ENCODE assay signal across 8 mouse cellular contexts in genomic region chr14:73141800-73142199, GRCm38 (mm10). TPM values are rescaled to one million over a fixed set of nuclear protein-coding genes. Genes with fewer than 3 reads are reported as not detected.
DNase-seq lines count a peak whose midpoint lies in the region; ATAC-seq lines count a peak whose summit lies in the region.
"Had no signal": no experiment of that assay in that cellular context is flagged by ENCODE, and none has a peak within 500 bp of the region (broad histone marks: within the 10 kb centered on the region; RNA-seq: fewer than 3 reads in every experiment).

No protein-coding gene starts in this region.

- H3K4me1 ChIP-seq in kidney, embryonic 14.5 days (ENCODE audit: control insufficient read depth, insufficient read depth, low read length) = 0 out of 2 replicates have a peak, but pooled peaks cover 5% of the 10 kb centered on the region
- peaks cover 29% of the 10 kb centered on the region for H3K4me1 ChIP-seq in embryonic facial prominence, embryonic 12.5 days
- H3K4me1 ChIP-seq in forebrain, embryonic 16.5 days (replicated peaks; ENCODE audit: control insufficient read depth, insufficient read depth, low read length) = peaks cover 17% of the 10 kb centered on the region
- peaks cover 35% of the 10 kb centered on the region for H3K4me1 ChIP-seq in midbrain, embryonic 10.5 days

- WGBS in kidney, embryonic 14.5 days = 81% methylated on average over 3 of the region's 3 CpGs
- WGBS in embryonic facial prominence, embryonic 12.5 days = 76% methylated on average over 3 of the region's 3 CpGs
- 50% methylated on average over 3 of the region's 3 CpGs for WGBS in forebrain, embryonic 16.5 days
- 40% methylated on average over 3 of the region's 3 CpGs for WGBS in midbrain, embryonic 10.5 days

- H3K36me3 ChIP-seq in kidney, embryonic 14.5 days (ENCODE audit: control insufficient read depth, insufficient read depth, low read length) = no peaks in the 10 kb centered on the region; the same call in 1 of the 2 replicates
- H3K36me3 ChIP-seq in embryonic facial prominence, embryonic 12.5 days = 0 out of 2 replicates have a peak, but pooled peaks cover 4% of the 10 kb centered on the region
- H3K36me3 ChIP-seq in forebrain, embryonic 16.5 days (ENCODE audit: control insufficient read depth, insufficient read depth) = no peaks in the 10 kb centered on the region
- H3K36me3 ChIP-seq in midbrain, embryonic 10.5 days = peaks cover 19% of the 10 kb centered on the region

- H3K4me2 ChIP-seq in kidney, embryonic 14.5 days (replicated peaks; ENCODE audit: low read depth, low read length) = peak overlapping the region; percentile 62
- peak overlapping the region; percentile 87 for H3K4me2 ChIP-seq in embryonic facial prominence, embryonic 12.5 days (replicated peaks)
- peak overlapping the region; percentile 93; the same call in 1 of the 2 replicates for H3K4me2 ChIP-seq in forebrain, embryonic 16.5 days (ENCODE audit: low read length)

- no peaks in the 10 kb centered on the region; the same call in 1 of the 2 replicates for H3K9me3 ChIP-seq in kidney, embryonic 14.5 days (ENCODE audit: control insufficient read depth, low read length)
- no peaks in the 10 kb centered on the region for H3K9me3 ChIP-seq in embryonic facial prominence, embryonic 12.5 days
- no peaks in the 10 kb centered on the region for H3K9me3 ChIP-seq in forebrain, embryonic 16.5 days (ENCODE audit: control insufficient read depth, low read length)
- H3K9me3 ChIP-seq in midbrain, embryonic 10.5 days (replicated peaks) = no peaks in the 10 kb centered on the region
- H3K9me3 ChIP-seq: G1E had no signal

- no peak overlapping the region for H3K4me3 ChIP-seq in kidney, embryonic 14.5 days (ENCODE audit: low read length)
- no peak overlapping the region for H3K4me3 ChIP-seq in embryonic facial prominence, embryonic 12.5 days
- H3K4me3 ChIP-seq in forebrain, embryonic 16.5 days (replicated peaks; ENCODE audit: low read length) = no peak overlapping the region
- no peak overlapping the region for H3K4me3 ChIP-seq in midbrain, embryonic 10.5 days

- DNase-seq in kidney, adult 18-20 months = no peak
- DNase-seq in midbrain, embryonic 10.5 days (ENCODE audit: low spot score) = no peak
- DNase-seq in layer of hippocampus, postnatal 36 days = no peak

- H3K27me3 ChIP-seq in kidney, embryonic 14.5 days (ENCODE audit: control insufficient read depth, insufficient read depth, low read length) = no peaks in the 10 kb centered on the region
- no peaks in the 10 kb centered on the region for H3K27me3 ChIP-seq in embryonic facial prominence, embryonic 12.5 days
- no peaks in the 10 kb centered on the region for H3K27me3 ChIP-seq in forebrain, embryonic 16.5 days (replicated peaks; ENCODE audit: control insufficient read depth, insufficient read depth, low read length)
- H3K27me3 ChIP-seq in midbrain, embryonic 10.5 days (ENCODE audit: low read depth, poor library complexity, severe bottlenecking) = no peaks in the 10 kb centered on the region

- H3K9ac ChIP-seq in kidney, embryonic 14.5 days (ENCODE audit: low read depth, low read length) = peak overlapping the region; percentile 94; the same call in 1 of the 2 replicates
- H3K9ac ChIP-seq in embryonic facial prominence, embryonic 12.5 days = no peak overlapping the region
- no peak overlapping the region for H3K9ac ChIP-seq in forebrain, embryonic 16.5 days (replicated peaks; ENCODE audit: low read depth, low read length)

- peak overlapping the region; percentile 100; the same call in 1 of the 2 replicates for H3K27ac ChIP-seq in kidney, embryonic 14.5 days (ENCODE audit: low read depth, low read length)
- peak overlapping the region; percentile 99 for H3K27ac ChIP-seq in embryonic facial prominence, embryonic 12.5 days
- H3K27ac ChIP-seq in forebrain, embryonic 16.5 days (ENCODE audit: low read length) = no peak overlapping the region
- peak overlapping the region; percentile 98 for H3K27ac ChIP-seq in midbrain, embryonic 10.5 days (replicated peaks)

- no peak for ATAC-seq in kidney, embryonic 14.5 days (ENCODE audit: low FRiP score, low TSS enrichment)
- no peak for ATAC-seq in embryonic facial prominence, embryonic 12.5 days (ENCODE audit: insufficient number of reproducible peaks, insufficient read depth, low FRiP score, low TSS enrichment)
- no peak for ATAC-seq in forebrain, embryonic 16.5 days
- ATAC-seq in megakaryocyte progenitor cell, adult 5-6 weeks (replicated peaks; ENCODE audit: poor library complexity) = no peak

RNA-seq across cellular contexts. Expression of gene Rcbtb2, which starts 19.0 kb away (rescaled TPM):
- 116 and 136 TPM in 2 replicates for polyA plus RNA-seq in kidney, embryonic 14.5 days (2014; fragmentation: Nextera tagmentation; extraction: Ambion mirVana)
- polyA plus RNA-seq in embryonic facial prominence, embryonic 12.5 days (2016; fragmentation: Nextera tagmentation; extraction: Ambion mirVana) = 155 and 160 TPM in 2 replicates
- 79.0 and 101 TPM in 2 replicates for polyA plus RNA-seq in forebrain, embryonic 16.5 days (2015; fragmentation: Nextera tagmentation; extraction: Ambion mirVana)
- 163 and 168 TPM in 2 replicates for polyA plus RNA-seq in midbrain, embryonic 10.5 days (2016; fragmentation: Nextera tagmentation; extraction: Ambion mirVana)
- total RNA-seq in layer of hippocampus, postnatal 36 days (2021) = 10 to 100 TPM; 23.9 to 32.3 TPM
- total RNA-seq in megakaryocyte progenitor cell, adult 5-6 weeks (2015) = 51.8 and 54.3 TPM in 2 replicates
- total RNA-seq in megakaryocyte progenitor cell, adult 5-6 weeks (2017) = 25.6 and 31.8 TPM in 2 replicates
